Mouse (Mus musculus) intestine, embryonic 16.5 days (tissue): Measurements from ENCODE around the gene Lrch3. TPM values are rescaled to one million over a fixed set of nuclear protein-coding genes. Genes with fewer than 3 reads are reported as not detected.
"Not testable (repeated sequence)": the region's sequence is repeated elsewhere in the genome, so short reads cannot be mapped to it uniquely, and the experiment has no call there.

Source experiments
- ATAC-seq: fragments of 200-750 bp; cut with Nextera tagmentation; 2 replicates; pipeline ENCODE4 v1.8.0; 2017; ENCODE audit warnings: moderate TSS enrichment, moderate library complexity
- H3K27ac ChIP-seq: fragments of 300-500 bp; sonication (generic); 2 replicates; pipeline ENCODE4 v1.5.1; 2014; ENCODE audit warnings: mild to moderate bottlenecking, low read length
- H3K27me3 ChIP-seq: fragments of 300-500 bp; sonication (generic); replicated peaks from 2 replicates; pipeline ENCODE4 v1.6.1; 2014; ENCODE audit warnings: low read length, control low read depth, mixed read lengths; ENCODE audit not compliant: control insufficient read depth, insufficient read depth
- H3K36me3 ChIP-seq: fragments of 300-500 bp; sonication (generic); 2 replicates; pipeline ENCODE4 v1.6.1; 2014; ENCODE audit warnings: low read length, control low read depth; ENCODE audit not compliant: control insufficient read depth, insufficient read depth
- H3K4me1 ChIP-seq: fragments of 300-500 bp; sonication (generic); 2 replicates; pipeline ENCODE4 v1.6.1; 2014; ENCODE audit warnings: low read length, control low read depth, mixed read lengths; ENCODE audit not compliant: control insufficient read depth, insufficient read depth
- H3K4me2 ChIP-seq: fragments of 300-500 bp; sonication (generic); 2 replicates; pipeline ENCODE4 v1.6.1; 2014; ENCODE audit warnings: low read depth, low read length, control low read depth
- H3K4me3 ChIP-seq: fragments of 300-500 bp; sonication (generic); 2 replicates; pipeline ENCODE4 v1.5.1; 2014; ENCODE audit warnings: mild to moderate bottlenecking, low read length
- H3K9ac ChIP-seq: fragments of 300-500 bp; sonication (generic); 2 replicates; pipeline ENCODE4 v1.6.1; 2014; ENCODE audit warnings: low read depth, low read length
- H3K9me3 ChIP-seq: fragments of 300-500 bp; sonication (generic); 2 replicates; pipeline ENCODE4 v1.6.1; 2016; ENCODE audit warnings: low read length, control low read depth; ENCODE audit not compliant: control insufficient read depth
- WGBS: fragments of 180-500 bp; shearing (Covaris S2); extraction: QIAGEN DNeasy Blood & Tissue Kit; methylation state at CpG from one replicate; pipeline ENCODE4 v1.1.7; 2014; 5-methylcytosine and 5-hydroxymethylcytosine counted together
- polyA plus RNA-seq: library from polyadenylated mRNA; unstranded; fragments of >200 nt; fragmentation: Nextera tagmentation; extraction: Ambion mirVana; gene quantifications from 2 replicates; pipeline ENCODE4 v1.2.1, GENCODE M21; 2015

Gene Lrch3
- polyA plus RNA-seq, 1 experiment from 2014 or later: 10.0 TPM

DNA sequence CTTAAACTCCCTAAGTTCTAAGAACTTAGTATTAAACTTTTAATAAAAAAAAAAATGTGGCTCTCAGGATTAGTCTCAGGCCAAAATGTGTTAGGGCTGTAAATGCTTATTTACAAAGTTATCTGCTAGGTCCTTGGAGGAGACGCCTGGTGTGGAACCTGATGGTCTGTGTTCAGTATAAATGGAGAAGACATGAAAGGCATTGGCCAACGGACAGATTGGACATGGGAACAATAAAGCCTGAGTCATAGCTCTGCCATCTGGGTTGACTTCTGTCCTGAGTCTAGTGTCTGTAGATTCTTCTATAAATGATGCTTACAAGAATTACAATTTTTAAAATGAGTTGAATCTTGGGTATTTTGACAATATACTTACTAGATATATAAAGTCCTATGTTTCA lies 7.7 kb upstream of the Lrch3 start:
- no peak overlapping the region for H3K4me2 ChIP-seq

DNA sequence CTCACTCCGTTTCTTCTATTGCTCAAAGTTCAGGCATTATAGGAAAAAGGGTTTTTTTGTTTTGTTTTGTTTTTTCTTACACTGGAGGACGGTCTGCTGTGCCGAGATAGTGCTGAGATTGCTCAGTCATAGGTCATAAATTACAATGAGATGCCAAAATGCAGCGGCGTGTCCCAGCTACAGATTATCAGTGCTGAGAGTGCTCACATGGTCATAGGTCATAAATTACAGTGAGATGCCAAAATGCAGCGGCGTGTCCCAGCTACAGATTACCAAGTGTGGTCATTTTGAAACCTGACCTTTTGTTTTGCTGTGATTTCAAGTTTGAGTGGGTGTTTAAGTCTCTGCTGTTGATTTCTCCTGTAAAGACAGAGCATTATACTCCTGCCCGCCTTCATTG lies 7.2 kb upstream of the Lrch3 start:
- 54% methylated on average over 8 of the region's 8 CpGs for WGBS
- no peak overlapping the region for H3K27ac ChIP-seq
- ATAC-seq: no peak

More for the DNA sequence above, 7.7 kb upstream of the Lrch3 start:
- no peaks in the 10 kb centered on the region for H3K4me1 ChIP-seq
- H3K36me3 ChIP-seq: no peaks in the 10 kb centered on the region
- H3K27me3 ChIP-seq: no peaks in the 10 kb centered on the region
- H3K27ac ChIP-seq: no peak overlapping the region
- H3K9ac ChIP-seq: no peak overlapping the region
- H3K4me3 ChIP-seq: no peak overlapping the region
- no peak for ATAC-seq
- WGBS: 69% methylated on average over 2 of the region's 2 CpGs
- H3K9me3 ChIP-seq: no peaks in the 10 kb centered on the region

DNA sequence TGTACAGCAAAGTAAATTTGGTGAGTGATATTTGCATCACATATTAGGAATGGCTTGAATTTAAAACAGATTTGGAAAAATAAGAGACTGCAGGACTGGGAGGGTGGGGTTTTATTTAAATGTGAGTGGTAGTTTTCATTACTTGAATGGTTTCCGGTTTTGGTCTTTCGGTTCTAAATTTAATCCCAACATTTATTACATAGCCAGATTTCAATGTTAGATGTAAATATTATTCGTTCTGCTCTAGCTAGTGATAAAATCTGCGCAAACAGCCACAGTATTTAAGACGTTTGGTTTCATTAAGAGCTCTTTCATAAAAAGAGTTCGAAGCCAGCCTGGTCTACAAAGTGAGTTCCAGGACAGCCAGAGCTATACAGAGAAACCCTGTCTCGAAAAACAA lies 688 bp upstream of the Lrch3 start:
- Histone ChIP-seq H3K36me3 (no peaks in the 10 kb centered on the region), H3K9ac (no peak overlapping the region; the same call in 1 of the 2 replicates), H3K9me3 (no peaks in the 10 kb centered on the region), H3K27ac (no peak overlapping the region), H3K4me2 (peak overlapping the region; percentile 88; the same call in 1 of the 2 replicates), H3K4me1 (peaks cover 14% of the 10 kb centered on the region), H3K27me3 (no peaks in the 10 kb centered on the region), H3K4me3 (peak overlapping the region; percentile 98; the same call in 1 of the 2 replicates)
- ATAC-seq: no peak
- 51% methylated on average over 7 of the region's 7 CpGs for WGBS

More for the DNA sequence above, 7.2 kb upstream of the Lrch3 start:
- Histone ChIP-seq H3K36me3 (no peaks in the 10 kb centered on the region), H3K4me1 (no peaks in the 10 kb centered on the region), H3K4me2 (no peak overlapping the region), H3K4me3 (no peak overlapping the region), H3K9ac (no peak overlapping the region), H3K27me3 (no peaks in the 10 kb centered on the region), H3K9me3 (no peaks in the 10 kb centered on the region)

DNA sequence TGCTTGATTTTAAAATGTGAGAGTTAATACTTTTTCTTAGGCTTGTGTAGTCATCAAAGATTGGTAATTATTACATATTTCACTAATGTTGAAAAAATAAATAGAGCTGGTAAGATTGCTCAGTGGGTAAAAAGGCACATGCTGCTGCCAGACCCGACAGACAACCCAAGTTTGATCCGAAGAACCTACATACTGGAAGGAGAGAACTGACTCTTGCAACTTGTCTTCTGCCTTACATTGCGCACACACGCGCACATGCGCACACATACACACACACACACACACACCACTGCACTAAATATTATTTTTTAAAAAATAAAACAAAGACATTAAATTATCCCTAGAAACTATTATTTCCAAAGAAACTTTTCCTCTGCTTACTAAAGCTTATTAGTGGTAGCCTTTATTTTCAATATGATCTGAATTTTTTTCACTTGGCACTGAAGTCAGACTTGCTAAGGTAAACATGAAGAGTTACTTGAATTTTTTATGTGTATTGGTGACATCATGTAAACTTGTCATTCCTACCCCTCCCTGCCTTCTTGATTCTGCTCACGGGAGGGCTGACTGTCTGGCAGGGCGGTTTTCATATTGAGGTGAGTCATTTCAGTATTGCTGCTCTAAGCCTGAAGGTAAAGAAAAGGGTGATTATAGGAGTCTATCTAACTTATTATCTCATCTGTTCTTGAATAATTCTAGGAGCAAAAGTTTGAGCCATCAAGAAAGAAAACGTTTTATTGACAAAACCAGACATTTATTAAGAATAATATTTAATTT lies 1.6 kb downstream of the Lrch3 start:
- Histone ChIP-seq H3K27me3 (no peaks in the 10 kb centered on the region), H3K4me3 (peak overlapping the region; percentile 27; the same call in 1 of the 2 replicates), H3K36me3 (no peaks in the 10 kb centered on the region), H3K27ac (no peak overlapping the region), H3K9me3 (no peaks in the 10 kb centered on the region), H3K4me1 (peaks cover 14% of the 10 kb centered on the region), H3K4me2 (peak overlapping the region; percentile 44), H3K9ac (no peak overlapping the region)
- ATAC-seq: no peak
- 64% methylated on average over 9 of the region's 9 CpGs for WGBS

DNA sequence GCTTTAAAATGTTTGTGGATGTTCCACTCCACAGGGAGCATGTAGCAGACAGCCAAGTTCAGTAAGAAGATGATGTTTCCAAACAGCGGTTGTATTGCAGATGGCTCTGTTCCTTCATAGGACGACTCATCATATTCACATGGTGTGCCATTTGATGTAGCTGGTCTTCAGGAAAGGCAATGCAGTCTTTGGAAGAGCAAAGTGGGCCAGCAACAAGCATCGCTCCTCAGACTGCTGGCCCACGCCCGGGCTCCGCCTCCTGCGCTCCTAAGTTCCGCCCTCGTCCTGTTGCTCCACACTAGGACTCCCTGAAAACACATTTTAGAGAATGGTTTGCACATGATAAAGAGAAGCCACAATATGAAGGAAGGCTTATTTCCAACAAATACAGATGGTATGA lies 12.7 kb downstream of the Lrch3 start:
- H3K36me3 ChIP-seq, H3K27ac ChIP-seq, H3K9ac ChIP-seq, H3K4me2 ChIP-seq, H3K4me3 ChIP-seq, ATAC-seq, H3K4me1 ChIP-seq, H3K9me3 ChIP-seq, H3K27me3 ChIP-seq: not testable (repeated sequence)
- 93% methylated on average over 9 of the region's 9 CpGs for WGBS

DNA sequence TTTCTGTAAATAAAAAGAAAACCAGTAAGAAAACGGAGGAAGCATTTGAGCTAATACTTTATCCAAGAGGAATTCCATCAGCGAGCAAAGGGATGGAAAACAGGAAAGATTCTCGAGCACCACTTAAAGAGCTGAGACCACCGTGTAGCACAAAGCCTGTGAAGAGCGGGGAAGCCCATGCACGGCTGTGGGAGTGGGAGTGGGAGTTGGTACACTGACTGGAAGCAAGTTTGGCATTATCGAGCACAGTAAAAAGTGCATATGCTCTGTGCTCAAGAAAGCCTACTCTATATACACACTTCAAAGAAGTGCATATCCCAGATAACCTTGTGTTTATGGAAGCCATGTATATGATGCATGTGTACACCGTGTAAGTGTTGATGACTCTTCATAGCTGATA lies 13.1 kb downstream of the Lrch3 start:
- Histone ChIP-seq H3K4me1 (no peaks in the 10 kb centered on the region), H3K4me2 (no peak overlapping the region), H3K36me3 (no peaks in the 10 kb centered on the region), H3K27ac (no peak overlapping the region), H3K27me3 (no peaks in the 10 kb centered on the region), H3K4me3 (no peak overlapping the region), H3K9ac (no peak overlapping the region), H3K9me3 (no peaks in the 10 kb centered on the region)
- 90% methylated on average over 8 of the region's 8 CpGs for WGBS
- no peak for ATAC-seq

DNA sequence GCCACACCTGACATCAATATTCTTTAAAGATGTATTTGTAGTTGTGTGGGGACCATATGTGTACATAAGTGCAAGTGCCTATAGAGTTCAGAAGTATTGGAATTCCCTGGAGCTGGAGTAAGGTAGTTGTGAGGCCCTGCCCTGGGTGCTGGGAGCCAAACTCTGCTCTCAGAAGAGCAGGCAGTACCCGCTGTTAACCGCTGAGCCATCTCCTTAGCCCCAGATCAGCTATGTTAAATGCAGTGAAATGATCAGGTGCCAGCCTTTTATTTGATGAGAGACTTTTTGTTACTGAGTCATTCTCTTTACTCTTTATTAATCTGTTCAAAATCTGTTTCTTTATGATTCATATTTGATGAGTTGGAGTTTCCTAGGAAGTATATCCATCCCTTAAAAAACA lies 16.0 kb downstream of the Lrch3 start:
- no peaks in the 10 kb centered on the region for H3K36me3 ChIP-seq
- no peak overlapping the region for H3K4me3 ChIP-seq
- ATAC-seq: no peak
- no peak overlapping the region for H3K9ac ChIP-seq
- H3K4me2 ChIP-seq: no peak overlapping the region
- no peaks in the 10 kb centered on the region for H3K4me1 ChIP-seq
- WGBS: 50% methylated on average over 2 of the region's 2 CpGs
- no peaks in the 10 kb centered on the region for H3K27me3 ChIP-seq
- H3K27ac ChIP-seq: no peak overlapping the region
- no peaks in the 10 kb centered on the region for H3K9me3 ChIP-seq

DNA sequence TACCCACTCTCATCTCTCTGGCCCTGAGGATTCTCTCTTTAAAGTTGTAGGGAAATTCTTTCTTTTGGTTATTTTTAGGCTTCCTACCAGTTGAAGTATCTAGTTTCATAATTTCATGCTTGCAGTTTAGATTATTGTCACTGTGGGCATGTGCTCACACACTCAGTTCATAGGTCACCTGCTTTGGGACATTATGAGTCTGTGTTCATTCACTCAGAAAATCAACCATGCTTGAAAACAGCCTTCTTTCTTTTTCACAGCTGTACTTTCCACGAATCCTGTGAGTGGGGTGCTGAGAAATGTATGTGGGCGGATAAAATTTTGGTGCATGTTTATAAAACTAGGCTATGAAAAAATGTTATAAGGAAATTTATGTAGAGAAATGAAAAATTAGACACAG lies 20.6 kb downstream of the Lrch3 start:
- no peak overlapping the region for H3K27ac ChIP-seq
- peaks cover 3% of the 10 kb centered on the region; the same call in 1 of the 2 replicates for H3K4me1 ChIP-seq
- no peak overlapping the region for H3K9ac ChIP-seq
- 73% methylated on average over 2 of the region's 2 CpGs for WGBS
- no peak overlapping the region for H3K4me3 ChIP-seq
- no peak for ATAC-seq
- no peaks in the 10 kb centered on the region for H3K27me3 ChIP-seq
- no peaks in the 10 kb centered on the region for H3K9me3 ChIP-seq
- H3K4me2 ChIP-seq: no peak overlapping the region
- no peaks in the 10 kb centered on the region for H3K36me3 ChIP-seq

DNA sequence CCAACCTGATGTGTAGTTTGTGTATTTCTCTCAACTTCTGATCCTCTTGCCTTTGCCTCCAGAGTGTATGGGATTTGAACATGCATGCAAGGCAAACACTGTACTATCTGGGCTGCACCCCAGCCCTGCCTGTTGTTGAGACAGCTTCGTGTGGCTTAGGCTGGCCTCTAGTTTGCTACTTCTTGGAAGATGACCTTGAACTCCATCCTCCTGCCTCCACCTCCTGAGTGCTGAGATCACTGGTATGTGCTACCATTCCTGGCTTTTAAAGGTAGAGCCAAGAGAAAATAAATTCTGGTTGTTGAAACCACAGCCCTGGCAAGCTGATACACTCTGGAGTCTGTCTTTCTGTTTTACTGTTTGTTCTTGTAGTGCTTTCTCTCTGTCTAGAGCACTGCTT lies 21.2 kb downstream of the Lrch3 start:
- 52% methylated on average over 1 of the region's 1 CpGs for WGBS
- no peak for ATAC-seq
- Histone ChIP-seq H3K36me3 (no peaks in the 10 kb centered on the region), H3K27ac (no peak overlapping the region), H3K4me2 (no peak overlapping the region), H3K4me1 (peaks cover 3% of the 10 kb centered on the region; the same call in 1 of the 2 replicates), H3K9ac (no peak overlapping the region), H3K4me3 (no peak overlapping the region), H3K9me3 (no peaks in the 10 kb centered on the region), H3K27me3 (no peaks in the 10 kb centered on the region)

DNA sequence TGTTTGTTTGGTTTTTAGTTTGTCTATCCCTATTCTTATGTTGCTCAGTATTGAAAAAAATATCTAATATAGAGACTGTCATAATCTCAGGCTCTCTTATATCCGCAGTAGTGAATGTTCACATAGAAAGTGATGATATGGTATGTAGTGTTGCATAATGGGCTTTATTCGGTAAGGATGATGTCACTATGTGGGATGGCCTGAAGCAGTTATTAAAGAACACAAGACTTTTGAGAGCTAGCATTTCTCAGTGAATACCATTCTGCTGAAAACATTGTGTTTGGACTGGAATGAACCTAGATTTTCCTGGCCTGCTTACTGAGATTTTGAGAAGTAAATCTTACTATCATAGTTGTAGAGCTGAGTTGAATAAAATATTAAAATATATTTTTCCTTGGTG lies 23.5 kb downstream of the Lrch3 start:
- no peak overlapping the region for H3K4me3 ChIP-seq
- no peak overlapping the region for H3K27ac ChIP-seq
- WGBS: 80% methylated on average over 2 of the region's 2 CpGs
- H3K4me2 ChIP-seq: no peak overlapping the region
- H3K36me3 ChIP-seq: no peaks in the 10 kb centered on the region
- H3K27me3 ChIP-seq: no peaks in the 10 kb centered on the region
- no peak for ATAC-seq
- H3K4me1 ChIP-seq: peaks cover 3% of the 10 kb centered on the region; the same call in 1 of the 2 replicates
- H3K9me3 ChIP-seq: no peaks in the 10 kb centered on the region
- H3K9ac ChIP-seq: no peak overlapping the region
